Mouse (Mus musculus) E14TG2a.4 (cell line): ENCODE data around the gene Slc8a1.

Experiments
- CTCF ChIP-seq: conservative IDR thresholded peaks from 2 replicates; pipeline ENCODE4 v1.5.1; 2014; ENCODE audit warnings: low read length
- NANOG ChIP-seq: IDR thresholded peaks from 2 replicates; pipeline ENCODE4 v1.6.1; 2014; ENCODE audit warnings: borderline replicate concordance, low read length, mixed read lengths
- POU5F1 ChIP-seq: IDR thresholded peaks from 2 replicates; pipeline ENCODE4 v1.6.1; 2014; ENCODE audit warnings: low read length, borderline replicate concordance

- TF ChIP-seq NANOG: no peak
- no peak for TF ChIP-seq CTCF
- no peak for TF ChIP-seq POU5F1
These were observed 296.7 kb downstream of the Slc8a1 start, which contains the start of gene Gm11096 for GRCm38 (mm10) chr17:81441463-81441862.
